Mouse (Mus musculus): Measurements from ENCODE around the gene Pcx. TPM values are rescaled to one million over a fixed set of nuclear protein-coding genes. Genes with fewer than 3 reads are reported as not detected.

Gene Pcx
- polyA plus RNA-seq, 1 experiment from 2014 or later, result 70.9 TPM

DNA sequence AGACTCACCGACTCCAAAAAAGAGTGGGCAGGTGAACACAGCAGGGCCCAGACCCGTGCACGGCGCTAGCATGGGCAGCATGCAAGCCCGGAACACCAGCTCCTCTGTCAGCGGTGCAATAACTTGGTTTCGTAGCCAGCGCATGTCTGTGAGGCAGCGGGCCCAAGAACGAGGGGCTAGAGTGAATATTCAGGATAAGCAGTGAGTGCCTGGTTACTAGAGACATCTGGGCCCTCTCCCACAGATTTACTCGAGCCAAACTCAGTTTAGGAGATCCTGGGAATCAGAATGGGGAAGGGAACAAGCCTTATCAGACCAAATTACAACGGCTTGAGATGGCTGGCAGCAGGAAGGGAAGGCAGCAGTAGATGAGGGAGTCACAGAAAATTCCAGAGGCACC lies 113.7 kb downstream of the Pcx start:
- Histone ChIP-seq H3K27me3 (ENCODE audit: insufficient read depth, low read length) (no peaks in the 10 kb centered on the region), H3K27ac (ENCODE audit: low read length) (no peak overlapping the region), H3K4me1 (ENCODE audit: insufficient read depth, low read length) (peaks cover 23% of the 10 kb centered on the region; the same call in 1 of the 2 replicates), H3K9ac (replicated peaks; ENCODE audit: low read length) (no peak overlapping the region), H3K4me3 (ENCODE audit: low read length) (no peak overlapping the region), H3K36me3 (ENCODE audit: insufficient read depth, low read length) (peaks cover 36% of the 10 kb centered on the region), H3K4me2 (replicated peaks; ENCODE audit: low read depth, low read length) (no peak overlapping the region), H3K9me3 (ENCODE audit: low read length) (no peaks in the 10 kb centered on the region)
- 92% methylated on average over 12 of the region's 12 CpGs for WGBS
- no peak for ATAC-seq (ENCODE audit: low FRiP score, low TSS enrichment)

DNA sequence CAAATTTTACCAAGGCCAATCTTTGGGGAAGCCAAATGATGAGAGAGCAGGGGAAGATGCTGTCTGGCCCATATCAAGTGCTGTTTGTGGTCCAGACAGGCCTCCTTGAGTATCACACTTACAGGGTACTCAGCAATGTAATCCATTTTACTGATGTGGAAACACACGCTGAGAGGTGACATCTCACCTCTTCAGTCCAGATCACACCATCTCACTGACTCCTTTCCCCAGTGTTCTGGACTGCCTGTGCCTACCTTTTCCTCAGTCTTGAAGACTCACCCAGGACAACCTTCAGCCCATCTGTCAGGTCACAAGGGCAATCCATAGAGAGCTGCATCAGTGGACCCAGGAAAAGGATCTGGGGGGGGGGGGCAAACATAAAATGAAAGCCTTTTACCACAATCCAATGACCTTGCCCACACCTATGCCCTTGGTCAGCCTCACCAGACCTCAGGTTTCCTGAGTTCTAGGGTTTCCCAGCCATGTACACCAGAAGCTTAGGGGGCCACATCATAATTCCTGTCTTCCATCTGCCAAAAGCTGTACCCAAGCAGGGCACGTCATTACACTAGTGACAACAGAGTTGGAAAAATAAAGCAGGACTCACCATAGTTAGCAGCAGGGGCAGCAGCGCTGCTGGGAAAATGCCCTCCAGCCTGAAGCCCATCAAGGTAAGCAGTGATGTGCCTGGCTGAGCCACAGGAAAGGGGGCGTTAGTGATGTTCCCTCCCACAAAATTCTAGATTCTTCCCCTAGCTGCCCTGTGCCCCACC lies 114.3 kb downstream of the Pcx start:
- Histone ChIP-seq H3K27ac (ENCODE audit: low read length) (peak overlapping the region; percentile 88), H3K36me3 (ENCODE audit: insufficient read depth, low read length) (peaks cover 36% of the 10 kb centered on the region), H3K4me1 (ENCODE audit: insufficient read depth, low read length) (peaks cover 23% of the 10 kb centered on the region; the same call in 1 of the 2 replicates), H3K27me3 (ENCODE audit: insufficient read depth, low read length) (no peaks in the 10 kb centered on the region), H3K4me3 (ENCODE audit: low read length) (peak overlapping the region; percentile 97), H3K9me3 (ENCODE audit: low read length) (no peaks in the 10 kb centered on the region), H3K4me2 (replicated peaks; ENCODE audit: low read depth, low read length) (peak overlapping the region; percentile 84), H3K9ac (replicated peaks; ENCODE audit: low read length) (peak overlapping the region; percentile 96)
- 30% methylated on average over 4 of the region's 4 CpGs for WGBS
- no peak for ATAC-seq (ENCODE audit: low FRiP score, low TSS enrichment)

DNA sequence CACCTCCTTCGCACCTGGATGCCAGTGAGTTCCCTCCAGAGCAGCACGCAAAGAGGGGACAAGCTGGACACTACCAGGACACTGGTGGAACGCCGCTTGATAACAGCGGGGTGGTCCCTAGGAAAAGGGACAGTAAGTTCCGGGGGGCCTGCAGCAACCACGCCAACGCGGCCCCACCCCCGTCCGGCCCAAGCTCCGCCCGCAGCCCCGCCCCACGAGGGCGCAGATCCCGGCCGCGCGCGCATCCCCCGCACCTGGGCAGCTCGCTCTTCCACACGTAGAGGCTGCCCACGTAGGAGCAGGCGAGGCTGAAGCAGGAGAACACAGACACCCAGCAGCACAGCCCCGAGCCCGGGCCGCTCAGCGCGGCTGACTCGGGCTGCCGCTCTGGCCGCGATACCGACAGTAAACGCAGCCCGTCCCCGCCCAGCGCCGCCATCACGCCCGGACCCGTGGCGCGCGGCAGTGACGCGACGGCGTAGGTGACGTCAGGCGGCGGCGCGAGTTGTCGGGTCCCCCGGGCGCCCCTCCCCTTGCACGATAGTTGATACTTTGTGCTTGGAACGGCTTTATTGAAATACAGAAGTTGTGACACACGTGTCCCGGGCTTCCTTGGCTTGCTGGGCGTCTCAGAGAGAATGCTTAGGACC lies 115.0 kb downstream of the Pcx start, which contains the start of gene Rce1:
Gene Rce1 (minus strand): TSS at position 463 of the 650 bp plus-strand sequence.
- no peaks in the 10 kb centered on the region for H3K9me3 ChIP-seq (ENCODE audit: low read length)
- peak within 1 kb of the TSS; percentile 88 for H3K27ac ChIP-seq (ENCODE audit: low read length)
- peak within 1 kb of the TSS; percentile 97 for H3K4me3 ChIP-seq (ENCODE audit: low read length)
- ATAC-seq (ENCODE audit: low FRiP score, low TSS enrichment), result peak; percentile 92
- H3K4me1 ChIP-seq (ENCODE audit: insufficient read depth, low read length), result peaks cover 23% of the 10 kb centered on the region; the same call in 1 of the 2 replicates
- H3K9ac ChIP-seq (replicated peaks; ENCODE audit: low read length), result peak within 1 kb of the TSS; percentile 96
- WGBS, result under 1% methylated on average over 64 of the region's 64 CpGs
- H3K36me3 ChIP-seq (ENCODE audit: insufficient read depth, low read length), result peaks cover 32% of the 10 kb centered on the region
- H3K4me2 ChIP-seq (replicated peaks; ENCODE audit: low read depth, low read length), result peak within 1 kb of the TSS; percentile 84
- no peaks in the 10 kb centered on the region for H3K27me3 ChIP-seq (ENCODE audit: insufficient read depth, low read length)

DNA sequence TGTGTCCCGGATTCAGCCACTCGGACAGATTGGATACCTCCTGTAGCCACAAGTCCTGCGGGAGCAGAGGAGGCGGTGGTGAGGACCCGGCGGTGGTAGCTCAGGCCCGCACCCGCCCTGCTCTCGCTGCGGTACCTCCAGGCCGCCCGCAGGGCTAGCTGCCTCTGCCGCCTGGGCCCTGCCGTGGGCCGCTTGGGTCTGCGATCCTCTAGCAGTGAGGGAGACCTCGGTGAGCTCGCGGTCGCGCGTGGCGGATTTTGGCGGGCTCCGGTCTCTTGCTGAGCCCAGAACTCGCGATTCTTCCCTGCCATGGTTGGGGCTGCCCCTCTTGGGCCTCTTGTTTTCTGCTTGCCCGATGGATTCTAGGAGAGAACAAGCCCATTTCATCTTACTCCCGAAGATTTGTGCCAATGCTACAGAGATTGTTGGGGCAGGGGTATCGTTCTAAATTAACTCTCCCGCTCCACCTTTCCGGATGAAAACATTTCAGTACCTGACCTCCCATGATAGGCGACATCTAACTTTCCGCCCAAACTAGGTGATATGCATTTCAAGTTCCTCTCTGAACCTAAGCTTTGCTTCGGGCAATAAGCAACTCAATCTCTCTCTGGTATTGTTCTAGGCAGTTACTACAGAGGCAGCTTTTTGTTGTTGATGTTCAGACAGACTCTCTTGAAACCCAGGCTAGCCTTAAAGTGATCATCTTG lies 115.7 kb downstream of the Pcx start:
- H3K4me1 ChIP-seq (ENCODE audit: insufficient read depth, low read length), result peaks cover 23% of the 10 kb centered on the region; the same call in 1 of the 2 replicates
- H3K4me3 ChIP-seq (ENCODE audit: low read length), result peak overlapping the region; percentile 97
- H3K36me3 ChIP-seq (ENCODE audit: insufficient read depth, low read length), result peaks cover 29% of the 10 kb centered on the region
- peak; percentile 79 for ATAC-seq (ENCODE audit: low FRiP score, low TSS enrichment)
- H3K9ac ChIP-seq (replicated peaks; ENCODE audit: low read length), result peak overlapping the region; percentile 96
- H3K27me3 ChIP-seq (ENCODE audit: insufficient read depth, low read length), result no peaks in the 10 kb centered on the region
- WGBS, result under 1% methylated on average over 35 of the region's 35 CpGs
- peak overlapping the region; percentile 84 for H3K4me2 ChIP-seq (replicated peaks; ENCODE audit: low read depth, low read length)
- H3K9me3 ChIP-seq (ENCODE audit: low read length), result no peaks in the 10 kb centered on the region
- peak overlapping the region; percentile 88 for H3K27ac ChIP-seq (ENCODE audit: low read length)

DNA sequence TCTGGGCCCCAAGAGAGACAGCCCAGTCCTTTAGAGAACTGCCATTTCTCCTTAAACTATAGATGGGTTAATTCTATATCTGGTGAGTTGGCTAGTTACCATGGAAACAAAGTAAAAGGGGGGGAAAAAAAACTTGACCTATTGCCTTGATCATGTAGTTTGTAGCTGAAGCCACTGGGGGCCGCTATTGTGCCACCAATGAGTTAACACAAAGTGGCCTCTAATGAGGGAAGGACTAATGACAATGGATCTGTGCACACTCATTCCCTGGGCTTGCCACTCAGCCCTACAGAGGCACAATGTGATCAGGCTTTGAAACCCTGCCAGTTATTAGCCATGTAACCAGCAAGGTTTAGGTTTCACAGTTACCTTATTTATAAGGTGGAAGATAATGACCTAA lies 118.5 kb downstream of the Pcx start:
- peaks cover 23% of the 10 kb centered on the region; the same call in 1 of the 2 replicates for H3K4me1 ChIP-seq (ENCODE audit: insufficient read depth, low read length)
- H3K36me3 ChIP-seq (ENCODE audit: insufficient read depth, low read length), result peaks cover 2% of the 10 kb centered on the region; the same call in 1 of the 2 replicates
- no peak overlapping the region for H3K4me2 ChIP-seq (replicated peaks; ENCODE audit: low read depth, low read length)
- H3K27me3 ChIP-seq (ENCODE audit: insufficient read depth, low read length), result no peaks in the 10 kb centered on the region
- no peak overlapping the region for H3K27ac ChIP-seq (ENCODE audit: low read length)
- H3K9me3 ChIP-seq (ENCODE audit: low read length), result no peaks in the 10 kb centered on the region
- no peak overlapping the region for H3K9ac ChIP-seq (replicated peaks; ENCODE audit: low read length)
- 0% methylated on average over 1 of the region's 1 CpGs for WGBS
- no peak overlapping the region for H3K4me3 ChIP-seq (ENCODE audit: low read length)
- no peak for ATAC-seq (ENCODE audit: low FRiP score, low TSS enrichment)

DNA sequence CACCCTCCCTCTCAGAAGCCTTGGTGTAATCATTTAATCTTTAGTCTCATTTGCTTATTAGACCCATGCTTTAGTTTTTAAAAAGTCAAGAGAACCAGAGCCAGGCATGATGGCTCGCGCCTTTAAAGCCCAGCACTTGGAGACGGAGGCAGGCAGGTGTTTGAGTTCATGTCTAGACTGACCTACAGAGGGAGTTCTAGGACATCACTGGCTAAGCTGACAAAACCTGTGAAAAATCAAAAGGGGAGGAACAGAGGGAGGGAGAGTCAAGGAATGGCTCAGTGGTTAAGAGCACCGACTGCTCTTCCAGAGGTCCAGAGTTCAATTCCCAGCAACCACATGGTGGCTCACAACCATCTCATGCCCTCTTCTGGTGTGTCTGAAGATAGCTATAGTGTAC lies 125.7 kb downstream of the Pcx start:
- no peaks in the 10 kb centered on the region for H3K4me1 ChIP-seq (ENCODE audit: insufficient read depth, low read length)
- no peak overlapping the region for H3K4me3 ChIP-seq (ENCODE audit: low read length)
- 64% methylated on average over 4 of the region's 4 CpGs for WGBS
- H3K4me2 ChIP-seq (replicated peaks; ENCODE audit: low read depth, low read length), result no peak overlapping the region
- no peak overlapping the region for H3K9ac ChIP-seq (replicated peaks; ENCODE audit: low read length)
- no peaks in the 10 kb centered on the region for H3K36me3 ChIP-seq (ENCODE audit: insufficient read depth, low read length)
- no peaks in the 10 kb centered on the region for H3K27me3 ChIP-seq (ENCODE audit: insufficient read depth, low read length)
- H3K27ac ChIP-seq (ENCODE audit: low read length), result no peak overlapping the region
- H3K9me3 ChIP-seq (ENCODE audit: low read length), result no peaks in the 10 kb centered on the region
- ATAC-seq (ENCODE audit: low FRiP score, low TSS enrichment), result no peak

DNA sequence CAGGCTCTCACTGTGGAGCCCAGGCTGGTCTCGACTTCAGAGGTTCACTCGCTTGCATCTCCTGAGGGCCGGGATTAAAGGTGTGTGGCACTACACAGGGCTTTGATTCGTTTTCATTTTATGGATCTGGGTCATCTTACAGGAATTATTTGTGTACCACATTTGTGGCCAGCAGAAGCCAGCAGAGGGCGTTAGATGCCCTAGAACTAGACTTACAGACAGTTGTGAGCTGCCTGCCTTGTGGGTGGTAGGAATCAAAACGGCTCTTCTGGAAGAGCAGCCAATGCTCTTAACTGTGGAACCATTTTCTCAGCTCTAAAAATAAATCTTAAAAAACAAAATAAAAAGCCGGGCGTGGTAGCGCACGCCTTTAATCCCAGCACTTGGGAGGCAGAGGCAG lies 134.0 kb downstream of the Pcx start:
- H3K36me3 ChIP-seq (ENCODE audit: insufficient read depth, low read length), result no peaks in the 10 kb centered on the region
- H3K27me3 ChIP-seq (ENCODE audit: insufficient read depth, low read length), result no peaks in the 10 kb centered on the region
- no peaks in the 10 kb centered on the region for H3K4me1 ChIP-seq (ENCODE audit: insufficient read depth, low read length)
- WGBS, result 44% methylated on average over 10 of the region's 10 CpGs
- no peak for ATAC-seq (ENCODE audit: low FRiP score, low TSS enrichment)
- no peak overlapping the region for H3K9ac ChIP-seq (replicated peaks; ENCODE audit: low read length)
- no peak overlapping the region for H3K4me2 ChIP-seq (replicated peaks; ENCODE audit: low read depth, low read length)
- no peak overlapping the region for H3K4me3 ChIP-seq (ENCODE audit: low read length)
- no peaks in the 10 kb centered on the region for H3K9me3 ChIP-seq (ENCODE audit: low read length)
- no peak overlapping the region for H3K27ac ChIP-seq (ENCODE audit: low read length)

DNA sequence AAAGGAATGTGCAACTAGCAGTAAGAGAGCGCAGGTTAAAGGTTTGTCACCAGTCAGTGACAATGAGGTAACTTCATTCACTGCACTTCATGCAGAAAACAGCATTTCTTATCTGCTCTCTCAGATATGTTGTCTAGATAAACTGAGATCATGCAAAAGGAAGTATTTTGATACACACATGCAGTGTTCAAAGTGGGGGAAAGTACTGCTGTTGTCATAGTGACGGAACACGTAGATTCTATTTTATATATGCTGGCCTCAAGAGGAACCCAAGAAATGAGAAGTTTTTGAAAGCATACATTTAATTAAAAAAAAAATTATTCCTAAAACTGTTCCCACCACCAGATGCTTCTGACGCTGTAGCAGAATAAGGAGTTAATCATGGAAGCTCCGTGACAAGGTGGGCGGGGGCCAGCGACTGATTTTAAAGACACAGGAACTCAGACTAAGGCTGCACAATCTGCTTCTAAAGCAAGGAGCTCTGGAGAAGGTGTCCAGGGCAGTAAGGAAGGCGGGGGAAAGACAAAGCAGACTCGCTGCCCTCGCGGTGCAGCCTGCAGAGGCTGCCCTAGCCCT lies 136.7 kb downstream of the Pcx start:
- WGBS, result 74% methylated on average over 11 of the region's 11 CpGs
- no peak overlapping the region for H3K27ac ChIP-seq (ENCODE audit: low read length)
- no peak overlapping the region for H3K4me2 ChIP-seq (replicated peaks; ENCODE audit: low read depth, low read length)
- ATAC-seq (ENCODE audit: low FRiP score, low TSS enrichment), result no peak
- no peaks in the 10 kb centered on the region for H3K36me3 ChIP-seq (ENCODE audit: insufficient read depth, low read length)
- no peaks in the 10 kb centered on the region for H3K9me3 ChIP-seq (ENCODE audit: low read length)
- H3K4me3 ChIP-seq (ENCODE audit: low read length), result no peak overlapping the region
- no peaks in the 10 kb centered on the region for H3K4me1 ChIP-seq (ENCODE audit: insufficient read depth, low read length)
- H3K27me3 ChIP-seq (ENCODE audit: insufficient read depth, low read length), result no peaks in the 10 kb centered on the region
- no peak overlapping the region for H3K9ac ChIP-seq (replicated peaks; ENCODE audit: low read length)

DNA sequence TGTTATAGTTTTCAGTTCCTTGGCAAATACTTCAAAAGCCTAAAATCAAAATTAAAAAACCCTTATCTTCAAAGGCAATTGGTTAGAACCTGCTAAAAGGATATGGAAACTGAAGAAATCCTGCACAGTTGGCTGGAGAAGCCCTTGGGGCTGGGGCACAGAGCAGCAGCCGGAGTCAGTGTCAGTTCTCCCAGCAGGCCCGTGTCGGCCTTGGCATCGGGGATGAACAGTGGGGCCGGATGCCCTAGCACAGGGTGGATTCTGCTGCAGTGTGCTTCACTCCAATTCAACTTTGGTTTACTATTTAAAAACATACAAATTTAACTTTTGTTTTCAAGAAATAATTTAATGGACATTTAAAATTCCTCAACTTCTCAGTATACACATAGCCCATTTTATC lies 147.9 kb downstream of the Pcx start:
- H3K9me3 ChIP-seq (ENCODE audit: low read length), result no peaks in the 10 kb centered on the region
- H3K4me2 ChIP-seq (replicated peaks; ENCODE audit: low read depth, low read length), result no peak overlapping the region
- no peaks in the 10 kb centered on the region for H3K27me3 ChIP-seq (ENCODE audit: insufficient read depth, low read length)
- 85% methylated on average over 5 of the region's 5 CpGs for WGBS
- H3K36me3 ChIP-seq (ENCODE audit: insufficient read depth, low read length), result no peaks in the 10 kb centered on the region
- H3K9ac ChIP-seq (replicated peaks; ENCODE audit: low read length), result no peak overlapping the region
- H3K27ac ChIP-seq (ENCODE audit: low read length), result no peak overlapping the region
- no peak for ATAC-seq (ENCODE audit: low FRiP score, low TSS enrichment)
- no peak overlapping the region for H3K4me3 ChIP-seq (ENCODE audit: low read length)
- no peaks in the 10 kb centered on the region for H3K4me1 ChIP-seq (ENCODE audit: insufficient read depth, low read length)
